Comparison of ENCODE assay signal across 36 mouse cellular contexts in genomic region chr5:145088186-145088585, GRCm38 (mm10). TPM values are rescaled to one million over a fixed set of nuclear protein-coding genes. Genes with fewer than 3 reads are reported as not detected.
DNase-seq lines count a peak whose midpoint lies in the region; ATAC-seq and TF ChIP-seq lines count a peak whose summit lies in the region.
"Had no signal": no experiment of that assay in that cellular context is flagged by ENCODE, and none has a peak within 500 bp of the region (broad histone marks: within the 10 kb centered on the region; RNA-seq: fewer than 3 reads in every experiment).

No protein-coding gene starts in this region.

- H3K4me1 ChIP-seq in lung, postnatal 0 days (ENCODE audit: insufficient read depth, low read depth, low read length) = peaks cover 4% of the 10 kb centered on the region; the same call in 1 of the 2 replicates

- H3K4me2 ChIP-seq in lung, postnatal 0 days (replicated peaks; ENCODE audit: low read depth, low read length) = no peak overlapping the region
- H3K4me2 ChIP-seq: heart, embryonic 13.5 days; limb, embryonic 15.5 days; lung, embryonic 14.5 days; midbrain, embryonic 11.5 days had no signal

- H3K27ac ChIP-seq in gastrocnemius, adult 2 months = no peak overlapping the region
- no peak overlapping the region for H3K27ac ChIP-seq in lung, postnatal 0 days (ENCODE audit: low read length)
- H3K27ac ChIP-seq: heart, embryonic 13.5 days; hindbrain, postnatal 0 days; limb, embryonic 10.5 days; limb, embryonic 15.5 days; liver, embryonic 14.5 days had no signal

- CTCF ChIA-PET in Patski (lab: Charles Lee) = interaction anchor here (0.9 to 2.1 kb wide), 4 partner anchors 9 to 87 kb away, joined by 3 to 5 read pairs (median 4); no protein-coding TSS in a partner anchor

- intact Hi-C loops in gastrocnemius, adult 2 months (cut with DNase I) = loop anchor here (10.0 kb wide), 1 partner anchor 147 kb away; the partner anchor contains the start of gene Zfp655

- peaks cover 8% of the 10 kb centered on the region; the same call in 1 of the 2 replicates for H3K36me3 ChIP-seq in lung, postnatal 0 days (ENCODE audit: insufficient read depth, low read length)
- peaks cover 10% of the 10 kb centered on the region for H3K36me3 ChIP-seq in splenic B cell, adult 2 months (ENCODE audit: control insufficient read depth, insufficient read depth, low read length, poor library complexity, severe bottlenecking)

- no peaks in the 10 kb centered on the region for H3K9me3 ChIP-seq in lung, postnatal 0 days (ENCODE audit: low read length)
- H3K9me3 ChIP-seq: heart, embryonic 13.5 days; limb, embryonic 10.5 days; limb, embryonic 15.5 days had no signal

- TF ChIP-seq CTCF in gastrocnemius, adult 2 months (IDR thresholded peaks at IDR 0.05) = 0 out of 2 replicates have a peak, but pooled peaks have one; percentile 6
- TF ChIP-seq CTCF in lung, postnatal 0 days (IDR thresholded peaks at IDR 0.05) = peak; percentile 28
- TF ChIP-seq CTCF in Patski (IDR thresholded peaks at IDR 0.05) = peak; percentile 46

- no peak for DNase-seq in gastrocnemius, adult 2 months
- no peak for DNase-seq in gastrocnemius, postnatal 4 days (ENCODE audit: low spot score in 2 of 2)
- DNase-seq in lung, postnatal 0 days (ENCODE audit: low spot score) = no peak
- no peak for DNase-seq in lung, postnatal 4 days
- DNase-seq in Patski (ENCODE audit: low read depth, low spot score) = no peak
- peak; percentile 15 for DNase-seq in splenic B cell, adult 2 months (ENCODE audit: low read depth, low spot score)
- DNase-seq in cerebellum, postnatal 4 days (ENCODE audit: low spot score in 2 of 2) = no peak
- DNase-seq in kidney, postnatal 36 days = no peak
- DNase-seq: adrenal gland, adult 8-10 months; cerebellum, adult 2 months; cerebellum, postnatal 25 days; gastrocnemius, postnatal 36 days; heart, postnatal 10 days; kidney, adult 8-10 months; kidney, postnatal 10 days; lung, embryonic 14.5 days; retina, postnatal 1 day; right cerebral cortex, postnatal 14 days; thymus, adult 2 months; thymus, postnatal 36 days had no signal

- no peak for TF ChIP-seq EP300 in lung, postnatal 0 days (IDR thresholded peaks at IDR 0.05)

- H3K4me3 ChIP-seq in gastrocnemius, adult 2 months = no peak overlapping the region
- H3K4me3 ChIP-seq in lung, postnatal 0 days (ENCODE audit: low read depth, low read length) = no peak overlapping the region
- H3K4me3 ChIP-seq: heart, embryonic 13.5 days; limb, embryonic 10.5 days; limb, embryonic 15.5 days had no signal

- in situ Hi-C loops in Patski (cut with MboI; ENCODE audit: low pct_unique_long_range_greater_than_20kb) = no loop called here

- POLR2A ChIA-PET in Patski (lab: Charles Lee) = no interaction called here

- no peak for ATAC-seq in lung, postnatal 0 days
- ATAC-seq in Patski = no peak
- ATAC-seq: forebrain, embryonic 14.5 days; hindbrain, postnatal 0 days; intestine, embryonic 16.5 days had no signal

- H3K9ac ChIP-seq in lung, postnatal 0 days (replicated peaks; ENCODE audit: low read depth) = no peak overlapping the region
- H3K9ac ChIP-seq: heart, embryonic 13.5 days; limb, embryonic 15.5 days; liver, embryonic 14.5 days; lung, embryonic 14.5 days had no signal

- WGBS in lung, postnatal 0 days = 93% methylated on average over 2 of the region's 2 CpGs

- H3K27me3 ChIP-seq in lung, postnatal 0 days (replicated peaks; ENCODE audit: insufficient read depth, low read length) = no peaks in the 10 kb centered on the region
- no peaks in the 10 kb centered on the region for H3K27me3 ChIP-seq in Patski
- no peaks in the 10 kb centered on the region for H3K27me3 ChIP-seq in splenic B cell, adult 2 months (ENCODE audit: control insufficient read depth, insufficient read depth, low read length, poor library complexity, severe bottlenecking)
- H3K27me3 ChIP-seq: heart, embryonic 13.5 days; limb, embryonic 15.5 days had no signal

RNA-seq across cellular contexts. Expression of gene Kpna7, which starts 4.4 kb away (rescaled TPM):
- total RNA-seq in gastrocnemius, adult 2 months (2021) = not detected
- not detected for total RNA-seq in gastrocnemius, postnatal 4 days (2021)
- not detected in 2 replicates for polyA plus RNA-seq in lung, postnatal 0 days (2015; fragmentation: Nextera tagmentation; extraction: Ambion mirVana)
- polyA plus RNA-seq in Patski (2021) = 0.21 TPM
- total RNA-seq: adrenal gland, adult 8-10 months; adrenal gland, postnatal 4 days; gastrocnemius, adult 18-20 months; gastrocnemius, postnatal 36 days; heart, adult 8-10 months; heart, postnatal 10 days; hindbrain, postnatal 0 days; layer of hippocampus, postnatal 10 days; megakaryocyte, adult 5-6 weeks had no signal
- polyA plus RNA-seq: cerebellum, adult 2 months; embryonic facial prominence, embryonic 11.5 days; forebrain, embryonic 14.5 days; heart, embryonic 13.5 days; hindbrain, embryonic 11.5 days; limb, embryonic 10.5 days; limb, embryonic 15.5 days; lung, embryonic 14.5 days; midbrain, embryonic 11.5 days; neural tube, embryonic 14.5 days had no signal

RNA-seq across cellular contexts. Expression of gene Arpc1a, which starts 4.6 kb away (rescaled TPM):
- 10 to 100 TPM; 23.8 to 30.3 TPM for total RNA-seq in gastrocnemius, adult 2 months (2021)
- total RNA-seq in gastrocnemius, postnatal 4 days (2021) = 10 to 100 TPM; 65.0 to 66.6 TPM
- 127 and 129 TPM in 2 replicates for polyA plus RNA-seq in lung, postnatal 0 days (2015; fragmentation: Nextera tagmentation; extraction: Ambion mirVana)
- polyA plus RNA-seq in Patski (2021) = 164 TPM

RNA-seq across cellular contexts. Expression of gene Arpc1b, which starts 25.8 kb away (rescaled TPM):
- total RNA-seq in gastrocnemius, adult 2 months (2021) = 10 to 100 TPM; 20.1 to 29.9 TPM
- total RNA-seq in gastrocnemius, postnatal 4 days (2021) = 100 to 1,000 TPM; 124 to 142 TPM
- polyA plus RNA-seq in lung, postnatal 0 days (2015; fragmentation: Nextera tagmentation; extraction: Ambion mirVana) = 451 and 467 TPM in 2 replicates
- polyA plus RNA-seq in Patski (2021) = 707 TPM

RNA-seq across cellular contexts. Expression of gene 1700018F24Rik, which starts 45.4 kb away (rescaled TPM):
- not detected for total RNA-seq in gastrocnemius, adult 2 months (2021)
- total RNA-seq in gastrocnemius, postnatal 4 days (2021) = not detected
- polyA plus RNA-seq in lung, postnatal 0 days (2015; fragmentation: Nextera tagmentation; extraction: Ambion mirVana) = 0.56 and 0.73 TPM in 2 replicates
- polyA plus RNA-seq in Patski (2021) = not detected
- total RNA-seq: adrenal gland, adult 8-10 months; adrenal gland, postnatal 4 days; gastrocnemius, adult 18-20 months; gastrocnemius, postnatal 36 days; heart, adult 8-10 months; heart, postnatal 10 days; hindbrain, postnatal 0 days; layer of hippocampus, postnatal 10 days; megakaryocyte, adult 5-6 weeks had no signal
- polyA plus RNA-seq: cerebellum, adult 2 months; embryonic facial prominence, embryonic 11.5 days; forebrain, embryonic 14.5 days; heart, embryonic 13.5 days; hindbrain, embryonic 11.5 days; hindbrain, postnatal 0 days; intestine, embryonic 16.5 days; limb, embryonic 10.5 days; limb, embryonic 15.5 days; liver, embryonic 14.5 days; lung, embryonic 14.5 days; midbrain, embryonic 11.5 days; neural tube, embryonic 14.5 days; thymus, adult 2 months had no signal

RNA-seq across cellular contexts. Expression of gene Pdap1, which starts 51.9 kb away (rescaled TPM):
- total RNA-seq in gastrocnemius, adult 2 months (2021) = 10 to 100 TPM; 47.9 to 56.9 TPM
- 10 to 100 TPM; 75.9 to 79.5 TPM for total RNA-seq in gastrocnemius, postnatal 4 days (2021)
- 47.9 and 51.1 TPM in 2 replicates for polyA plus RNA-seq in lung, postnatal 0 days (2015; fragmentation: Nextera tagmentation; extraction: Ambion mirVana)
- 188 TPM for polyA plus RNA-seq in Patski (2021)

Comparison
In these comparisons a context has a peak if more than half of its experiments do, and no peak if none do; other contexts are left out.
1. RNA of gene Arpc1b, which starts 25.8 kb away (total RNA-seq): 124 to 142 TPM in gastrocnemius, postnatal 4 days; 20.1 to 29.9 TPM in gastrocnemius, adult 2 months; every median in the first group is over 4 times any median in the second.
2. Peak in every context shown above with its lines, with median percentiles within 50 percentile points of each other: CTCF ChIP-seq.